Mouse (Mus musculus): ENCODE results near the gene Klc3.

GRCm38 (mm10) chr7:19383708-19384107, 20.2 kb downstream of the Klc3 start:
- no peak for TF ChIP-seq GATA1 (IDR thresholded peaks at IDR 0.05; ENCODE audit: borderline replicate concordance, low read length)
- TF ChIP-seq FLI1 (IDR thresholded peaks at IDR 0.05; ENCODE audit: low read length) = no peak
